Mouse (Mus musculus) urinary bladder, postnatal 36 days (tissue): ENCODE data around the gene Olfr281.
"Not testable (repeated sequence)": the region's sequence is repeated elsewhere in the genome, so short reads cannot be mapped to it uniquely, and the experiment has no call there.

Source experiments
- DNase-seq, 2 experiments: peaks; one replicate each; pipeline ENCODE4 v3.0.0; 2022; ENCODE audit warnings: low spot score in 2 of 2, mixed read lengths in 1 of 2

The Olfr281 gene

GRCm38 (mm10) chr15:98452288-98452687, at the start of gene Olfr281:
Olfr281 (plus strand) TSS chr15:98452588.
- no peak for DNase-seq

- no peak for DNase-seq
Measured at GRCm38 (mm10) chr15:98408406-98409060, 43.9 kb upstream of the Olfr281 start.

- DNase-seq: no peak
Measured at GRCm38 (mm10) chr15:98409635-98410034, 42.8 kb upstream of the Olfr281 start.

GRCm38 (mm10) chr15:98410249-98410648, 42.1 kb upstream of the Olfr281 start:
- DNase-seq: no peak

- DNase-seq: no peak
Measured at GRCm38 (mm10) chr15:98415996-98416395, 36.4 kb upstream of the Olfr281 start.

GRCm38 (mm10) chr15:98416802-98417201, 35.6 kb upstream of the Olfr281 start:
- DNase-seq: not testable (repeated sequence)

GRCm38 (mm10) chr15:98417285-98417684, 35.1 kb upstream of the Olfr281 start:
- DNase-seq: not testable (repeated sequence)

- DNase-seq: no peak
Measured at GRCm38 (mm10) chr15:98418096-98418495, 34.3 kb upstream of the Olfr281 start.

GRCm38 (mm10) chr15:98420897-98421296, 31.5 kb upstream of the Olfr281 start:
- DNase-seq: no peak

GRCm38 (mm10) chr15:98424326-98424725, 28.1 kb upstream of the Olfr281 start:
- no peak for DNase-seq

- DNase-seq: no peak
Measured at GRCm38 (mm10) chr15:98424753-98425152, 27.6 kb upstream of the Olfr281 start.

GRCm38 (mm10) chr15:98425188-98425587, 27.2 kb upstream of the Olfr281 start:
- DNase-seq: no peak

- not testable (repeated sequence) for DNase-seq
Measured at GRCm38 (mm10) chr15:98430925-98431324, 21.5 kb upstream of the Olfr281 start, which contains the start of gene Olfr282. Olfr282 (plus strand) TSS chr15:98431225.

- DNase-seq: no peak
Measured at GRCm38 (mm10) chr15:98444561-98444960, 7.8 kb upstream of the Olfr281 start.

GRCm38 (mm10) chr15:98448521-98448920, 3.9 kb upstream of the Olfr281 start:
- DNase-seq: no peak

- DNase-seq: no peak
Measured at GRCm38 (mm10) chr15:98469596-98469995, 17.2 kb downstream of the Olfr281 start, which contains the start of gene OR5BS1P. OR5BS1P (plus strand) TSS chr15:98469896.

GRCm38 (mm10) chr15:98471539-98471938, 19.2 kb downstream of the Olfr281 start:
- DNase-seq: no peak

- no peak for DNase-seq
Measured at GRCm38 (mm10) chr15:98474958-98475357, 22.6 kb downstream of the Olfr281 start.

- peak; percentile 25 to 33 for DNase-seq
Measured at GRCm38 (mm10) chr15:98475382-98475781, 23.0 kb downstream of the Olfr281 start.

GRCm38 (mm10) chr15:98476281-98476680, 23.9 kb downstream of the Olfr281 start:
- no peak for DNase-seq

- no peak for DNase-seq
Measured at GRCm38 (mm10) chr15:98479568-98480102, 27.2 kb downstream of the Olfr281 start.

GRCm38 (mm10) chr15:98482701-98483100, 30.3 kb downstream of the Olfr281 start, which contains the start of gene Lalba:
Lalba (minus strand) TSS chr15:98482721.
- no peak for DNase-seq
